9 mouse cellular contexts compared by ENCODE assay signal in genomic region chr7:28665620-28666579, GRCm38 (mm10). TPM values are rescaled to one million over a fixed set of nuclear protein-coding genes. Genes with fewer than 3 reads are reported as not detected.
DNase-seq lines count a peak whose midpoint lies in the region; ATAC-seq lines count a peak whose summit lies in the region.
"Had no signal": no experiment of that assay in that cellular context is flagged by ENCODE, and none has a peak within 500 bp of the region (broad histone marks: within the 10 kb centered on the region; RNA-seq: fewer than 3 reads in every experiment).

No protein-coding gene starts in this region.

- DNase-seq in heart, postnatal 10 days = no peak
- peak; percentile 11 for DNase-seq in right cerebral cortex, postnatal 14 days
- DNase-seq in right cerebral cortex, adult 18-20 months = no peak
- peak; percentile 14 for DNase-seq in hindbrain, embryonic 10.5 days (ENCODE audit: low spot score)
- DNase-seq in thymus, postnatal 36 days = peak; percentile 27 to 39
- no peak for DNase-seq in adrenal gland, postnatal 10 days

- 29% methylated on average over 15 of the region's 15 CpGs for whole genome bisulfite sequencing in heart, embryonic 12.5 days
- WGBS in hindbrain, embryonic 10.5 days = 42% methylated on average over 15 of the region's 15 CpGs
- 44% methylated on average over 15 of the region's 15 CpGs for WGBS in midbrain, embryonic 12.5 days

- H3K9ac ChIP-seq in heart, embryonic 12.5 days = no peak overlapping the region
- no peak overlapping the region; the same call in 1 of the 2 replicates for H3K9ac ChIP-seq in midbrain, embryonic 12.5 days (replicated peaks)

- H3K4me3 ChIP-seq in heart, embryonic 12.5 days = no peak overlapping the region
- no peak overlapping the region; the same call in 1 of the 2 replicates for H3K4me3 ChIP-seq in hindbrain, embryonic 10.5 days
- no peak overlapping the region for H3K4me3 ChIP-seq in midbrain, embryonic 12.5 days

- no peak overlapping the region for H3K27ac ChIP-seq in heart, embryonic 12.5 days (ENCODE audit: poor library complexity, severe bottlenecking)
- no peak overlapping the region for H3K27ac ChIP-seq in hindbrain, embryonic 10.5 days
- H3K27ac ChIP-seq in midbrain, embryonic 12.5 days (replicated peaks) = no peak overlapping the region

- ATAC-seq in heart, embryonic 12.5 days (ENCODE audit: insufficient number of reproducible peaks, low FRiP score) = no peak
- ATAC-seq in midbrain, embryonic 12.5 days (ENCODE audit: low FRiP score, low read depth) = no peak
- ATAC-seq: Patski had no signal

- peaks cover 11% of the 10 kb centered on the region for H3K27me3 ChIP-seq in heart, embryonic 12.5 days (replicated peaks)
- H3K27me3 ChIP-seq in hindbrain, embryonic 10.5 days (ENCODE audit: insufficient read depth, poor library complexity, severe bottlenecking) = peaks cover 11% of the 10 kb centered on the region
- H3K27me3 ChIP-seq in midbrain, embryonic 12.5 days = 0 out of 2 replicates have a peak, but pooled peaks cover 3% of the 10 kb centered on the region

- H3K36me3 ChIP-seq in heart, embryonic 12.5 days = no peaks in the 10 kb centered on the region
- H3K36me3 ChIP-seq in hindbrain, embryonic 10.5 days = no peaks in the 10 kb centered on the region
- H3K36me3 ChIP-seq in midbrain, embryonic 12.5 days = no peaks in the 10 kb centered on the region

- peaks cover 5% of the 10 kb centered on the region for H3K9me3 ChIP-seq in heart, embryonic 12.5 days (replicated peaks)
- no peaks in the 10 kb centered on the region for H3K9me3 ChIP-seq in hindbrain, embryonic 10.5 days
- no peaks in the 10 kb centered on the region for H3K9me3 ChIP-seq in midbrain, embryonic 12.5 days

- H3K4me2 ChIP-seq in heart, embryonic 12.5 days = peak overlapping the region; percentile 51
- H3K4me2 ChIP-seq in midbrain, embryonic 12.5 days (replicated peaks) = 0 out of 2 replicates have a peak overlapping the region, but pooled peaks have one; percentile 3

- intact Hi-C loops in heart, postnatal 10 days (cut with DNase I) = no loop called here

- H3K4me1 ChIP-seq in heart, embryonic 12.5 days (replicated peaks) = no peaks in the 10 kb centered on the region
- peaks cover 16% of the 10 kb centered on the region for H3K4me1 ChIP-seq in hindbrain, embryonic 10.5 days (replicated peaks)
- H3K4me1 ChIP-seq in midbrain, embryonic 12.5 days = peaks cover 3% of the 10 kb centered on the region; the same call in 1 of the 2 replicates

RNA-seq across cellular contexts. Expression of gene Fbxo27, which starts 26.7 kb away (rescaled TPM):
- 3.4 and 4.7 TPM in 2 replicates for polyA plus RNA-seq in heart, embryonic 12.5 days (2016; fragmentation: Nextera tagmentation; extraction: Ambion mirVana)
- total RNA-seq in heart, postnatal 10 days (2021) = 1 to 10 TPM in 1 of 2 experiments, under 1 TPM in 1; 0.52 to 1.3 TPM
- polyA plus RNA-seq in hindbrain, embryonic 10.5 days (2016; fragmentation: Nextera tagmentation; extraction: Ambion mirVana) = 5.6 TPM in 2 replicates
- polyA plus RNA-seq in midbrain, embryonic 12.5 days (2016; fragmentation: Nextera tagmentation; extraction: Ambion mirVana) = 4.9 and 5.3 TPM in 2 replicates
- 1 to 10 TPM; 1.0 to 2.0 TPM for total RNA-seq in adrenal gland, postnatal 10 days (2021)
- polyA plus RNA-seq: Patski had no signal

RNA-seq across cellular contexts. Expression of gene Acp7, which starts 34.8 kb away (rescaled TPM):
- not detected in 2 replicates for polyA plus RNA-seq in heart, embryonic 12.5 days (2016; fragmentation: Nextera tagmentation; extraction: Ambion mirVana)
- total RNA-seq in heart, postnatal 10 days (2021) = not detected
- not detected in 2 replicates for polyA plus RNA-seq in hindbrain, embryonic 10.5 days (2016; fragmentation: Nextera tagmentation; extraction: Ambion mirVana)
- not detected in 2 replicates for polyA plus RNA-seq in midbrain, embryonic 12.5 days (2016; fragmentation: Nextera tagmentation; extraction: Ambion mirVana)
- not detected for total RNA-seq in adrenal gland, postnatal 10 days (2021)
- polyA plus RNA-seq: Patski had no signal

RNA-seq across cellular contexts. Expression of gene Fbxo17, which starts 50.7 kb away (rescaled TPM):
- polyA plus RNA-seq in heart, embryonic 12.5 days (2016; fragmentation: Nextera tagmentation; extraction: Ambion mirVana) = 9.9 and 10.4 TPM in 2 replicates
- 1 to 10 TPM; 1.4 to 1.9 TPM for total RNA-seq in heart, postnatal 10 days (2021)
- polyA plus RNA-seq in hindbrain, embryonic 10.5 days (2016; fragmentation: Nextera tagmentation; extraction: Ambion mirVana) = 8.8 and 10.4 TPM in 2 replicates
- 6.7 and 7.2 TPM in 2 replicates for polyA plus RNA-seq in midbrain, embryonic 12.5 days (2016; fragmentation: Nextera tagmentation; extraction: Ambion mirVana)
- 1 to 10 TPM; 3.7 to 6.0 TPM for total RNA-seq in adrenal gland, postnatal 10 days (2021)

Comparison
In these comparisons a context has a peak if more than half of its experiments do, and no peak if none do; other contexts are left out.
1. DNase-seq: peak in right cerebral cortex, postnatal 14 days (single experiment), hindbrain, embryonic 10.5 days (single experiment) and thymus, postnatal 36 days (2 of 2); none in heart, postnatal 10 days (0 of 2), right cerebral cortex, adult 18-20 months (single experiment) and adrenal gland, postnatal 10 days (single experiment).